Mouse (Mus musculus) MEL (cell line): ENCODE data around the gene Pdlim5. TPM values are rescaled to one million over a fixed set of nuclear protein-coding genes. Genes with fewer than 3 reads are reported as not detected.

ENCODE experiments used
- DNase-seq: peaks from one replicate; pipeline ENCODE4 v3.0.0; 2011; ENCODE audit warnings: low read depth, low spot score
- H3K27ac ChIP-seq: 2 replicates; pipeline ENCODE4 v1.5.1; 2012; ENCODE audit warnings: low read depth, mild to moderate bottlenecking, control low read depth, low read length, moderate library complexity; ENCODE audit not compliant: control insufficient read depth
- H3K27me3 ChIP-seq, 2 experiments: fragments of 150-350 bp in 1 of 2; sonication (generic) in 1 of 2; 2 replicates each; pipeline ENCODE4 v1.6.1; 2012; ENCODE audit warnings: low read length in 2 of 2, mild to moderate bottlenecking in 2 of 2, improper control_type of control experiment in 1 of 2, moderate library complexity in 1 of 2; ENCODE audit not compliant: insufficient read depth in 2 of 2, control insufficient read depth in 1 of 2
- H3K36me3 ChIP-seq, 2 experiments: 2 replicates each; pipeline ENCODE4 v1.6.1; 2012 to 2014; ENCODE audit warnings: low read length in 2 of 2, improper control_type of control experiment in 1 of 2, inconsistent platforms in 1 of 2, mild to moderate bottlenecking in 1 of 2; ENCODE audit not compliant: insufficient read depth in 2 of 2, control insufficient read depth in 1 of 2
- H3K4me1 ChIP-seq, 2 experiments: fragments of 150-350 bp in 1 of 2; sonication (generic) in 1 of 2; 2 replicates each; pipeline ENCODE4 v1.6.1; 2012; ENCODE audit warnings: low read length in 2 of 2, improper control_type of control experiment in 1 of 2, mild to moderate bottlenecking in 1 of 2; ENCODE audit not compliant: insufficient read depth in 2 of 2, control insufficient read depth in 1 of 2
- H3K4me3 ChIP-seq, 2 experiments: fragments of 150-350 bp in 1 of 2; sonication (generic) in 1 of 2; 2 replicates each; pipeline ENCODE4 v1.5.1; 2012; ENCODE audit warnings: low read depth in 2 of 2, low read length in 2 of 2, mild to moderate bottlenecking in 2 of 2, moderate library complexity in 2 of 2, control low read depth in 1 of 2, improper control_type of control experiment in 1 of 2; ENCODE audit not compliant: control insufficient read depth in 1 of 2, insufficient read depth in 1 of 2
- H3K79me2 ChIP-seq: 2 replicates; pipeline ENCODE4 v1.6.1; 2012; ENCODE audit warnings: mild to moderate bottlenecking, low read length, moderate library complexity; ENCODE audit not compliant: control insufficient read depth, poor library complexity, insufficient read depth
- H3K9ac ChIP-seq: 2 replicates; pipeline ENCODE4 v1.6.1; 2012; ENCODE audit warnings: low read depth, mild to moderate bottlenecking, control low read depth, low read length, moderate library complexity; ENCODE audit not compliant: control insufficient read depth, poor library complexity, severe bottlenecking
- H3K9me3 ChIP-seq: fragments of 150-350 bp; sonication (generic); replicated peaks from 2 replicates; pipeline ENCODE4 v1.6.1; 2012; ENCODE audit warnings: mild to moderate bottlenecking, low read length, improper control_type of control experiment, moderate library complexity; ENCODE audit not compliant: insufficient read depth
- E2F4 ChIP-seq: IDR thresholded peaks from 2 replicates; pipeline ENCODE4 v1.6.1; 2011; ENCODE audit warnings: low read depth, low read length, improper control_type of control experiment, borderline replicate concordance
- ELF1 ChIP-seq: IDR thresholded peaks from 2 replicates; pipeline ENCODE4 v1.6.1; 2014; ENCODE audit warnings: low read depth, mild to moderate bottlenecking, inconsistent platforms, low read length, improper control_type of control experiment, moderate library complexity
- EP300 ChIP-seq, 2 experiments: IDR thresholded peaks; 2 replicates each; pipeline ENCODE4 v1.6.1; 2011; ENCODE audit warnings: improper control_type of control experiment in 2 of 2, low read length in 2 of 2, low read depth in 1 of 2, mild to moderate bottlenecking in 1 of 2
- ETS1 ChIP-seq: IDR thresholded peaks from 2 replicates; pipeline ENCODE4 v1.6.1; 2012; ENCODE audit warnings: low read depth, mild to moderate bottlenecking, inconsistent platforms, low read length, improper control_type of control experiment, moderate library complexity
- GATA1 ChIP-seq: IDR thresholded peaks from 2 replicates; pipeline ENCODE4 v1.6.1; 2011; ENCODE audit warnings: low read depth, low read length, improper control_type of control experiment
- HCFC1 ChIP-seq: IDR thresholded peaks from 2 replicates; pipeline ENCODE4 v1.6.1; 2012; ENCODE audit warnings: low read depth, mild to moderate bottlenecking, inconsistent platforms, low read length, improper control_type of control experiment, moderate library complexity
- KAT2A ChIP-seq: conservative IDR thresholded peaks from 2 replicates; pipeline ENCODE4 v1.6.1; 2012; ENCODE audit warnings: low read depth, low read length, improper control_type of control experiment, inconsistent platforms
- MAFK ChIP-seq: IDR thresholded peaks from 2 replicates; pipeline ENCODE4 v1.6.1; 2011; ENCODE audit warnings: low read depth, mild to moderate bottlenecking, low read length, improper control_type of control experiment, borderline replicate concordance
- MAX ChIP-seq: IDR thresholded peaks from 2 replicates; pipeline ENCODE4 v1.6.1; 2011; ENCODE audit warnings: low read length, improper control_type of control experiment
- MXI1 ChIP-seq: IDR thresholded peaks from 2 replicates; pipeline ENCODE4 v1.6.1; 2011; ENCODE audit warnings: mild to moderate bottlenecking, low read depth, low read length, improper control_type of control experiment
- MYC ChIP-seq: IDR thresholded peaks from 2 replicates; pipeline ENCODE4 v1.6.1; 2011; ENCODE audit warnings: low read depth, mild to moderate bottlenecking, low read length, improper control_type of control experiment, moderate library complexity
- POLR2A ChIP-seq, 2 experiments: IDR thresholded peaks; 2 replicates each; pipeline ENCODE4 v1.6.1; 2011 to 2012; ENCODE audit warnings: low read length in 2 of 2, mild to moderate bottlenecking in 2 of 2, control low read depth in 1 of 2, improper control_type of control experiment in 1 of 2, low read depth in 1 of 2, moderate library complexity in 1 of 2; ENCODE audit not compliant: control insufficient read depth in 1 of 2, insufficient read depth in 1 of 2, poor library complexity in 1 of 2
- RCOR1 ChIP-seq: IDR thresholded peaks from 2 replicates; pipeline ENCODE4 v1.6.1; 2012; ENCODE audit warnings: low read depth, mild to moderate bottlenecking, inconsistent platforms, low read length, improper control_type of control experiment
- SIN3A ChIP-seq: IDR thresholded peaks from 2 replicates; pipeline ENCODE4 v1.6.1; 2012; ENCODE audit warnings: low read length, improper control_type of control experiment, inconsistent platforms
- TAL1 ChIP-seq: IDR thresholded peaks from 2 replicates; pipeline ENCODE4 v1.6.1; 2012; ENCODE audit warnings: mild to moderate bottlenecking, inconsistent platforms, low read length, moderate library complexity, mixed read lengths
- TBP ChIP-seq: IDR thresholded peaks from 2 replicates; pipeline ENCODE4 v1.8.0; 2011; ENCODE audit warnings: low read depth, low read length, improper control_type of control experiment
- TCF12 ChIP-seq: IDR thresholded peaks from 2 replicates; pipeline ENCODE4 v1.6.1; 2014; ENCODE audit warnings: low read depth, mild to moderate bottlenecking, inconsistent platforms, low read length, improper control_type of control experiment, moderate library complexity
- USF1 ChIP-seq: IDR thresholded peaks from 2 replicates; pipeline ENCODE4 v1.6.1; 2014; ENCODE audit warnings: low read depth, mild to moderate bottlenecking, inconsistent platforms, low read length, improper control_type of control experiment, moderate library complexity
- USF2 ChIP-seq, 2 experiments: IDR thresholded peaks; 2 replicates each; pipeline ENCODE4 v1.6.1; 2011 to 2012; ENCODE audit warnings: improper control_type of control experiment in 2 of 2, low read length in 2 of 2, borderline replicate concordance in 1 of 2, inconsistent platforms in 1 of 2, low read depth in 1 of 2, mild to moderate bottlenecking in 1 of 2; ENCODE audit not compliant: insufficient read depth in 1 of 2
- ZC3H11A ChIP-seq: IDR thresholded peaks from 2 replicates; pipeline ENCODE4 v1.6.1; 2012; ENCODE audit warnings: low read depth, mild to moderate bottlenecking, inconsistent platforms, low read length, improper control_type of control experiment
- ZMIZ1 ChIP-seq: IDR thresholded peaks from 2 replicates; pipeline ENCODE4 v1.6.1; 2012; ENCODE audit warnings: low read depth, mild to moderate bottlenecking, inconsistent platforms, low read length, improper control_type of control experiment, moderate library complexity
- polyA plus RNA-seq, 2 experiments: library from polyadenylated mRNA; stranded (reverse) in 1 of 2; unstranded in 1 of 2; fragments of >175 nt in 1 of 2; fragments of >200 nt in 1 of 2; gene quantifications; 2 replicates each; pipeline versions ENCODE4 v1.2.1 to v1.2.4; 2012; ENCODE audit warnings: low replicate concordance in 2 of 2, low read depth in 1 of 2; ENCODE audit not compliant: insufficient read length in 2 of 2, insufficient read depth in 1 of 2, missing spikeins in 1 of 2
- total RNA-seq: library from RNA; depleted of rRNA; stranded (reverse); fragments of 300-350 nt; gene quantifications from 2 replicates; pipeline ENCODE4 v1.2.3, GENCODE M21; 2012

The Pdlim5 gene
- total and polyA plus RNA-seq, 3 experiments, result 8.7 to 9.9 TPM; not detected in 1

DNA sequence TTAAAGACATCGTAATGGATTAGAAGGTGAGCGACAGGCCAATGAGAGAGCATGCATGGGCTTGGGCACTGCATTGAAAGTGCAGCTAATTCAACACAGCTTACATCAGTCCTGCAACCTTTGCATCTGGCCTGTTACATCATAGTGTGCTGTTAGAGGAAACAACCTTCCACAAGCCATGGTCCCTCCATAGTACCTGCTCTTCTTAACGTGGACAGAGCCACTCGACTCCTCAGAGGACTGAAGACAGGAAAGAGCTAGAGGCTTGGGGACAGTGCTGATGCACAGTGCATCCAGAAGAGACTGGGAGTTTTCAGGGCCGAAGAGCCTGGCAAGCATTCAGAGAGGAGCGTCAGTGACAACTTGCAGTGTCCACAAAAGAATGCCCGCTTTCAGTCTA, 113.8 kb downstream of the Pdlim5 start:
- Histone ChIP-seq H3K36me3 (no peaks in the 10 kb centered on the region; a peak in 1 of 4 replicates), H3K27ac (no peak overlapping the region), H3K4me3 (no peak overlapping the region), H3K9ac (no peak overlapping the region), H3K79me2 (no peaks in the 10 kb centered on the region), H3K9me3 (no peaks in the 10 kb centered on the region), H3K27me3 (no peaks in the 10 kb centered on the region), H3K4me1 (peaks cover 2 to 8% of the 10 kb centered on the region in 2 experiments; a peak in 3 of 4 replicates)
- no peak for DNase-seq
- TF ChIP-seq POLR2A (IDR thresholded peaks at IDR 0.05; ENCODE audit: control insufficient read depth in 1 of 2, insufficient read depth in 1 of 2, low read depth in 1 of 2, low read length in 2 of 2, poor library complexity in 1 of 2), result no peak

DNA sequence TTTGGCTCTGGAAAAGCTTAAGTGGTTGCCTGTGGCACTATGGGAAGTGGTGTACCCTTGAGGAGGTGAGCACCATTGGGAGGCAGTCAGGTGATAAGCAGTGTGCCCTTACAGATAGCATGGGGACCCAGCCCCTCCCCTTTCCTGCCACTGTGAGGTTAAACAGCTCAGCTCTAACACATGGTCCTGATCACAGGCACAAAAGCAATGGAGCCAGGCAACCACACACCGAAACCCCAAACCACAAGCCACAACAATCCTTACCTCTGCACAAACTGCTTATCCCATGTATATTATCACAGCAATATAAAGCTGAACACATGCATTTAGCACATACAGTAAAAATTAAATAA, 114.4 kb downstream of the Pdlim5 start:
- H3K9me3 ChIP-seq, result no peaks in the 10 kb centered on the region
- H3K27me3 ChIP-seq, result no peaks in the 10 kb centered on the region
- H3K79me2 ChIP-seq, result no peaks in the 10 kb centered on the region
- no peaks in the 10 kb centered on the region; a peak in 1 of 4 replicates for H3K36me3 ChIP-seq
- TF ChIP-seq USF1 (peak; percentile 62; the same call in 1 of the 2 replicates), HCFC1 (no peak), ETS1 (peak; percentile 36; the same call in 1 of the 2 replicates), EP300 (IDR thresholded peaks at IDR 0.05; ENCODE audit: low read depth in 1 of 2, low read length in 2 of 2) (peak; percentile 16 to 51; a peak in 3 of 4 replicates), RCOR1 (peak; percentile 91), ELF1 (no peak), ZC3H11A (no peak), KAT2A (no peak), MYC (no peak), USF2 (IDR thresholded peaks at IDR 0.05; ENCODE audit: borderline replicate concordance in 1 of 2, insufficient read depth in 1 of 2, low read depth in 1 of 2, low read length in 2 of 2) (no peak), TCF12 (peak; percentile 66), TAL1 (peak; percentile 49), E2F4 (no peak), GATA1 (peak; percentile 63), SIN3A (no peak), MAX (0 out of 2 replicates have a peak, but pooled peaks have one; percentile 44), ZMIZ1 (no peak), POLR2A (IDR thresholded peaks at IDR 0.05; ENCODE audit: control insufficient read depth in 1 of 2, insufficient read depth in 1 of 2, low read depth in 1 of 2, low read length in 2 of 2, poor library complexity in 1 of 2) (no peak), MXI1 (peak; percentile 72), MAFK (peak; percentile 25; the same call in 1 of the 2 replicates), TBP (no peak)
- H3K4me1 ChIP-seq, result peaks cover 2 to 8% of the 10 kb centered on the region in 2 experiments; a peak in 3 of 4 replicates
- H3K9ac ChIP-seq, result no peak overlapping the region
- H3K4me3 ChIP-seq, result no peak overlapping the region
- DNase-seq, result peak; percentile 82
- H3K27ac ChIP-seq, result no peak overlapping the region
